Mouse (Mus musculus) left cerebral cortex, adult 8-10 months (tissue): ENCODE measurements around the gene Pon2. TPM values are rescaled to one million over a fixed set of nuclear protein-coding genes. Genes with fewer than 3 reads are reported as not detected.

Experiments used
- DNase-seq, 2 experiments: peaks; one replicate each; pipeline ENCODE4 v3.0.0; 2022; ENCODE audit warnings: low spot score in 2 of 2
- total RNA-seq, 4 experiments: library from RNA; stranded (reverse); gene quantifications; 2 replicates each; pipeline ENCODE4 v1.2.4; 2022

Pon2 gene
- total RNA-seq, 4 experiments from 2014 or later, result 20.8 to 24.2 (median 23.0) TPM

GRCm38 (mm10) chr6:5292841-5293240 lies 5.4 kb downstream of the Pon2 start:
- no peak for DNase-seq

GRCm38 (mm10) chr6:5291450-5291849 lies 6.8 kb downstream of the Pon2 start:
- no peak for DNase-seq

GRCm38 (mm10) chr6:5287919-5288318 lies 10.3 kb downstream of the Pon2 start:
- DNase-seq, result no peak

- DNase-seq, result no peak
Measured at GRCm38 (mm10) chr6:5287392-5287791, 10.9 kb downstream of the Pon2 start.

- no peak for DNase-seq
Measured at GRCm38 (mm10) chr6:5282418-5282817, 15.8 kb downstream of the Pon2 start.

- no peak for DNase-seq
Measured at GRCm38 (mm10) chr6:5280576-5281305, 17.5 kb downstream of the Pon2 start.

GRCm38 (mm10) chr6:5277972-5278371 lies 20.3 kb downstream of the Pon2 start:
- DNase-seq, result no peak

- no peak for DNase-seq
Measured at GRCm38 (mm10) chr6:5269641-5270040, 28.6 kb downstream of the Pon2 start.

- DNase-seq, result no peak
Measured at GRCm38 (mm10) chr6:5264793-5265192, 33.5 kb downstream of the Pon2 start.

GRCm38 (mm10) chr6:5263250-5263999 lies 34.8 kb downstream of the Pon2 start:
- no peak for DNase-seq

- DNase-seq, result no peak
Measured at GRCm38 (mm10) chr6:5262322-5263249, 35.7 kb downstream of the Pon2 start.

- DNase-seq, result no peak
Measured at GRCm38 (mm10) chr6:5255722-5256451, 42.4 kb downstream of the Pon2 start, which contains the start of gene Pon3. Gene Pon3, minus strand, starts transcription at chr6:5256286.

GRCm38 (mm10) chr6:5255291-5255690 lies 43.0 kb downstream of the Pon2 start:
- no peak for DNase-seq

GRCm38 (mm10) chr6:5254869-5255268 lies 43.4 kb downstream of the Pon2 start:
- no peak for DNase-seq

- DNase-seq, result no peak
Measured at GRCm38 (mm10) chr6:5245926-5246325, 52.3 kb downstream of the Pon2 start.

- DNase-seq, result no peak
Measured at GRCm38 (mm10) chr6:5238799-5239198, 59.5 kb downstream of the Pon2 start.

- DNase-seq, result no peak
Measured at GRCm38 (mm10) chr6:5237510-5237909, 60.7 kb downstream of the Pon2 start.

GRCm38 (mm10) chr6:5236843-5237371 lies 61.3 kb downstream of the Pon2 start:
- DNase-seq, result no peak

- no peak for DNase-seq
Measured at GRCm38 (mm10) chr6:5234563-5234962, 63.7 kb downstream of the Pon2 start.

GRCm38 (mm10) chr6:5233812-5234211 lies 64.4 kb downstream of the Pon2 start:
- DNase-seq, result no peak

- no peak for DNase-seq
Measured at GRCm38 (mm10) chr6:5232022-5232421, 66.2 kb downstream of the Pon2 start.
